Mouse (Mus musculus) left cerebral cortex, adult 2 months (tissue): ENCODE data around the gene Cmip. TPM values are rescaled to one million over a fixed set of nuclear protein-coding genes. Genes with fewer than 3 reads are reported as not detected.
A peak's percentile ranks its signal among the peaks of the same experiment; 100 is the strongest.

Experiments
- DNase-seq, 2 experiments: peaks; one replicate each; pipeline ENCODE4 v3.0.0; 2021 to 2022; ENCODE audit warnings: low spot score in 2 of 2, mixed read lengths in 1 of 2; ENCODE audit errors: extremely low spot score in 1 of 2
- H3K27ac ChIP-seq: fragments of 200-600 bp; 2 replicates; pipeline ENCODE4 v1.8.1; 2022
- H3K4me3 ChIP-seq: fragments of 200-600 bp; 2 replicates; pipeline ENCODE4 v1.8.1; 2022
- CTCF ChIP-seq: fragments of 200-600 bp; IDR thresholded peaks from 2 replicates; pipeline ENCODE4 v1.8.1; 2022; ENCODE audit warnings: antibody characterized with exemption, mild to moderate bottlenecking, moderate library complexity
- intact Hi-C: fragments of 180-260 bp; cut with DNase I; formaldehyde crosslinking; loops from one replicate; pipeline ENCODE4 v1.15.1; 2025
- total RNA-seq, 2 experiments: library from RNA; stranded (reverse); gene quantifications; 2 replicates each; pipeline ENCODE4 v1.2.3; 2021

Gene Cmip
- total RNA-seq, 2 experiments from 2014 or later, result 339 to 342 TPM

GRCm38 (mm10) chr8:117259431-117260001, 2.7 kb downstream of the Cmip start:
- TF ChIP-seq CTCF, result no peak
- Histone ChIP-seq H3K4me3 (peak overlapping the region; percentile 96), H3K27ac (peak overlapping the region; percentile 93)
- intact Hi-C loops, result loop anchor here (5.0 kb wide), 1 partner anchor 73 kb away; no protein-coding TSS in a partner anchor
- peak in 1 of 2 experiments; percentile 34 for DNase-seq

GRCm38 (mm10) chr8:117260234-117260929, 3.5 kb downstream of the Cmip start:
- H3K4me3 ChIP-seq, result peak overlapping the region; percentile 96
- peak overlapping the region; percentile 32 for H3K27ac ChIP-seq
- no peak for DNase-seq
- no peak for TF ChIP-seq CTCF
- intact Hi-C loops, result no loop called here

GRCm38 (mm10) chr8:117260930-117261475, 4.1 kb downstream of the Cmip start:
- intact Hi-C loops, result no loop called here
- peak overlapping the region; percentile 32; the same call in 1 of the 2 replicates for H3K27ac ChIP-seq
- DNase-seq, result no peak
- peak overlapping the region; percentile 96 for H3K4me3 ChIP-seq
- no peak for TF ChIP-seq CTCF

GRCm38 (mm10) chr8:117261702-117262101, 4.8 kb downstream of the Cmip start:
- no peak for TF ChIP-seq CTCF
- intact Hi-C loops, result no loop called here
- no peak for DNase-seq
- Histone ChIP-seq H3K4me3 (no peak overlapping the region; the same call in 1 of the 2 replicates), H3K27ac (no peak overlapping the region)

- Histone ChIP-seq H3K4me3 (no peak overlapping the region), H3K27ac (no peak overlapping the region)
- intact Hi-C loops, result no loop called here
- no peak for DNase-seq
- no peak for TF ChIP-seq CTCF
These were observed 5.8 kb downstream of the Cmip start for GRCm38 (mm10) chr8:117262685-117263084.

- intact Hi-C loops, result no loop called here
- Histone ChIP-seq H3K27ac (no peak overlapping the region), H3K4me3 (no peak overlapping the region)
- no peak for TF ChIP-seq CTCF
- no peak for DNase-seq
These were observed 6.6 kb downstream of the Cmip start for GRCm38 (mm10) chr8:117263442-117263841.

GRCm38 (mm10) chr8:117265079-117265478, 8.2 kb downstream of the Cmip start:
- intact Hi-C loops, result no loop called here
- H3K4me3 ChIP-seq, result no peak overlapping the region
- no peak for TF ChIP-seq CTCF
- H3K27ac ChIP-seq, result no peak overlapping the region
- DNase-seq, result no peak

GRCm38 (mm10) chr8:117267403-117268129, 10.7 kb downstream of the Cmip start:
- intact Hi-C loops, result no loop called here
- Histone ChIP-seq H3K27ac (no peak overlapping the region), H3K4me3 (no peak overlapping the region)
- TF ChIP-seq CTCF, result no peak
- DNase-seq, result no peak

GRCm38 (mm10) chr8:117278234-117278633, 21.4 kb downstream of the Cmip start:
- intact Hi-C loops, result no loop called here
- no peak for DNase-seq
- TF ChIP-seq CTCF, result no peak
- peak overlapping the region; percentile 70 for H3K27ac ChIP-seq
- no peak overlapping the region; the same call in 1 of the 2 replicates for H3K4me3 ChIP-seq

- intact Hi-C loops, result no loop called here
- Histone ChIP-seq H3K4me3 (no peak overlapping the region; the same call in 1 of the 2 replicates), H3K27ac (peak overlapping the region; percentile 70)
- peak in 1 of 2 experiments; percentile 33 for DNase-seq
- TF ChIP-seq CTCF, result no peak
These were observed 21.8 kb downstream of the Cmip start for GRCm38 (mm10) chr8:117278668-117279132.

- no peak for TF ChIP-seq CTCF
- no peak for DNase-seq
- Histone ChIP-seq H3K27ac (no peak overlapping the region), H3K4me3 (no peak overlapping the region)
- intact Hi-C loops, result no loop called here
These were observed 23.6 kb downstream of the Cmip start for GRCm38 (mm10) chr8:117280488-117280887.

- Histone ChIP-seq H3K4me3 (no peak overlapping the region), H3K27ac (no peak overlapping the region)
- intact Hi-C loops, result no loop called here
- no peak for TF ChIP-seq CTCF
- DNase-seq, result no peak
These were observed 24.8 kb downstream of the Cmip start for GRCm38 (mm10) chr8:117281676-117282075.
